ENCODE assay signal across 21 mouse cellular contexts in the genomic region with DNA sequence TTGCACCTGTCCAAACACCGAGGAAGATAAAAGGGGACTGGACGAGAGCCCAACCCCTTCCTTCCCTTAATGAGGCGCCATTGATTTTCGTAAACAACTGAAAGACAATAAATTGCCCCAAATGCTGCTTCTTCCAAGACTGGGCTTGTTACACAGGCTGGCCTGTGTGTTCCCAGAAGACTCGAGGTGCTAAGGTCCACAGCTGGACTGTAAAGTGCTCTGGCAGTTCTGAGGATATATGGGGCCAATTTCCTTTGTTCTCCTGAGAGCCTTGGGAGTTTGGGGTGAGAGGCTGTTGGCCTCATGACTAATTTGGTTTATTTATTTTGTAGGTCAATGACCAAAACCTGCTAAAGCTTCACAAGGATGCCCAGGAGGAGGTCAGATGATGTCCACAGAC.
"Had no signal": no experiment of that assay in that cellular context is flagged by ENCODE, and none has a peak within 500 bp of the region (broad histone marks: within the 10 kb centered on the region; RNA-seq: fewer than 3 reads in every experiment).

No protein-coding gene starts in this region.

- H3K27ac ChIP-seq: limb, embryonic 12.5 days; limb, embryonic 15.5 days; liver, embryonic 14.5 days; midbrain, embryonic 10.5 days; midbrain, embryonic 13.5 days; neural tube, embryonic 13.5 days; stomach, embryonic 15.5 days had no signal

- H3K9me3 ChIP-seq: limb, embryonic 12.5 days; limb, embryonic 15.5 days; midbrain, embryonic 10.5 days; midbrain, embryonic 13.5 days; neural tube, embryonic 13.5 days; stomach, embryonic 15.5 days had no signal

- ATAC-seq: liver, postnatal 0 days; lung, postnatal 0 days; midbrain, embryonic 13.5 days; midbrain, embryonic 16.5 days had no signal

- H3K4me2 ChIP-seq: limb, embryonic 12.5 days; limb, embryonic 15.5 days; liver, embryonic 11.5 days; midbrain, embryonic 13.5 days; neural tube, embryonic 13.5 days; stomach, embryonic 15.5 days had no signal

- H3K9ac ChIP-seq: limb, embryonic 12.5 days; limb, embryonic 15.5 days; liver, embryonic 14.5 days; liver, postnatal 0 days; midbrain, embryonic 13.5 days; neural tube, embryonic 13.5 days; stomach, embryonic 15.5 days had no signal

- H3K36me3 ChIP-seq: limb, embryonic 12.5 days; limb, embryonic 15.5 days; midbrain, embryonic 10.5 days; midbrain, embryonic 13.5 days; neural tube, embryonic 13.5 days; stomach, embryonic 15.5 days had no signal

- H3K27me3 ChIP-seq: limb, embryonic 12.5 days; limb, embryonic 15.5 days; megakaryocyte, embryonic 14.5 days; midbrain, embryonic 13.5 days; neural tube, embryonic 13.5 days; stomach, embryonic 15.5 days had no signal

- H3K4me3 ChIP-seq: limb, embryonic 12.5 days; limb, embryonic 15.5 days; megakaryocyte, embryonic 14.5 days; midbrain, embryonic 10.5 days; midbrain, embryonic 13.5 days; myocyte; neural tube, embryonic 13.5 days; stomach, embryonic 15.5 days had no signal

- H3K4me1 ChIP-seq: limb, embryonic 15.5 days; midbrain, embryonic 10.5 days; midbrain, embryonic 13.5 days; stomach, embryonic 15.5 days had no signal

- DNase-seq: kidney, adult 9 months; kidney, postnatal 10 days; kidney, postnatal 36 days; left cerebral cortex, postnatal 4 days; liver, postnatal 0 days; retina, postnatal 1 day; right cerebral cortex, postnatal 25 days; spleen, adult 18-20 months; thymus, postnatal 36 days had no signal
